ENCODE assay signal across 8 mouse cellular contexts in genomic region chr1:97660687-97661405, GRCm38 (mm10). TPM values are rescaled to one million over a fixed set of nuclear protein-coding genes. Genes with fewer than 3 reads are reported as not detected.
DNase-seq lines count a peak whose midpoint lies in the region; ATAC-seq lines count a peak whose summit lies in the region.

No protein-coding gene starts in this region.

- no peaks in the 10 kb centered on the region for H3K9me3 ChIP-seq in heart, embryonic 14.5 days (ENCODE audit: control insufficient read depth, low read length)
- H3K9me3 ChIP-seq in liver, embryonic 16.5 days (replicated peaks; ENCODE audit: control insufficient read depth, low read length), result no peaks in the 10 kb centered on the region
- H3K9me3 ChIP-seq in neural tube, embryonic 14.5 days (ENCODE audit: control insufficient read depth, low read length), result no peaks in the 10 kb centered on the region

- peak; percentile 84 for ATAC-seq in erythroid progenitor cell, adult 5-6 weeks (replicated peaks; ENCODE audit: low FRiP score, poor library complexity, severe bottlenecking)
- peak; percentile 45 for ATAC-seq in heart, embryonic 14.5 days (ENCODE audit: insufficient number of reproducible peaks, insufficient read depth, low FRiP score, low read depth)
- ATAC-seq in liver, embryonic 16.5 days (ENCODE audit: low read depth), result peak; percentile 90
- peak; percentile 13 for ATAC-seq in neural tube, embryonic 14.5 days (ENCODE audit: low read depth)

- H3K36me3 ChIP-seq in heart, embryonic 14.5 days (ENCODE audit: control insufficient read depth, insufficient read depth, low read length), result no peaks in the 10 kb centered on the region
- H3K36me3 ChIP-seq in liver, embryonic 16.5 days (ENCODE audit: control insufficient read depth, insufficient read depth), result no peaks in the 10 kb centered on the region; the same call in 1 of the 2 replicates
- H3K36me3 ChIP-seq in neural tube, embryonic 14.5 days (ENCODE audit: control insufficient read depth, insufficient read depth, low read length), result no peaks in the 10 kb centered on the region

- peak; percentile 52 to 56 for DNase-seq in CD8-positive naive resting alpha-beta T cell, adult 2 months (ENCODE audit: low read depth in 2 of 2, low spot score in 2 of 2)
- peak; percentile 45 for DNase-seq in brain, embryonic 18.5 days (ENCODE audit: low read depth, low spot score)
- DNase-seq in kidney, postnatal 14 days, result peak; percentile 80
- peak; percentile 70 for DNase-seq in testis, postnatal 10 days (ENCODE audit: low spot score)

- H3K4me1 ChIP-seq in heart, embryonic 14.5 days (ENCODE audit: control insufficient read depth in 2 of 2, insufficient read depth in 2 of 2, low read length in 2 of 2), result peaks cover 0 to 16% of the 10 kb centered on the region in 2 experiments; a peak in 2 of 4 replicates
- peaks cover 26% of the 10 kb centered on the region for H3K4me1 ChIP-seq in liver, embryonic 16.5 days (ENCODE audit: control insufficient read depth, low read depth, low read length)
- H3K4me1 ChIP-seq in neural tube, embryonic 14.5 days (ENCODE audit: control insufficient read depth, insufficient read depth, low read length), result peaks cover 32% of the 10 kb centered on the region

- peak overlapping the region; percentile 86 for H3K9ac ChIP-seq in heart, embryonic 14.5 days (ENCODE audit: low read length)
- H3K9ac ChIP-seq in liver, embryonic 16.5 days (ENCODE audit: low read depth, low read length), result peak overlapping the region; percentile 93
- H3K9ac ChIP-seq in neural tube, embryonic 14.5 days (replicated peaks; ENCODE audit: low read depth, low read length), result peak overlapping the region; percentile 90

- peak overlapping the region; percentile 91 for H3K4me2 ChIP-seq in heart, embryonic 14.5 days (ENCODE audit: low read length)
- H3K4me2 ChIP-seq in liver, embryonic 16.5 days (ENCODE audit: low read depth, low read length), result peak overlapping the region; percentile 90
- peak overlapping the region; percentile 63 for H3K4me2 ChIP-seq in neural tube, embryonic 14.5 days (ENCODE audit: low read depth, low read length)

- WGBS in heart, embryonic 14.5 days, result under 1% methylated on average over 87 of the region's 93 CpGs
- WGBS in liver, embryonic 16.5 days (ENCODE audit: insufficient replicate concordance), result under 1% methylated on average over 81 of the region's 93 CpGs
- under 1% methylated on average over 75 of the region's 93 CpGs for WGBS in neural tube, embryonic 14.5 days

- H3K4me3 ChIP-seq in heart, embryonic 14.5 days (ENCODE audit: control insufficient read depth in 1 of 2, insufficient read depth in 1 of 2, low read depth in 1 of 2, low read length in 2 of 2), result peak overlapping the region; percentile 83 to 97
- peak overlapping the region; percentile 93 for H3K4me3 ChIP-seq in liver, embryonic 16.5 days (ENCODE audit: low read depth, low read length)
- H3K4me3 ChIP-seq in neural tube, embryonic 14.5 days (ENCODE audit: low read depth, low read length), result peak overlapping the region; percentile 98

- no peaks in the 10 kb centered on the region for H3K27me3 ChIP-seq in heart, embryonic 14.5 days (ENCODE audit: control insufficient read depth, insufficient read depth, low read length)
- H3K27me3 ChIP-seq in liver, embryonic 16.5 days (ENCODE audit: control insufficient read depth, insufficient read depth, low read depth, low read length), result no peaks in the 10 kb centered on the region
- H3K27me3 ChIP-seq in neural tube, embryonic 14.5 days (ENCODE audit: control insufficient read depth, insufficient read depth, low read length), result no peaks in the 10 kb centered on the region

- peak overlapping the region; percentile 20 to 85; a peak in 3 of 4 replicates for H3K27ac ChIP-seq in heart, embryonic 14.5 days (replicated peaks in 1 of 2; ENCODE audit: control insufficient read depth in 1 of 2, insufficient read depth in 1 of 2, low read depth in 2 of 2, low read length in 2 of 2)
- H3K27ac ChIP-seq in liver, embryonic 16.5 days (ENCODE audit: low read length), result peak overlapping the region; percentile 97
- H3K27ac ChIP-seq in neural tube, embryonic 14.5 days (ENCODE audit: low read depth, low read length), result peak overlapping the region; percentile 98

RNA-seq across cellular contexts. Expression of gene D1Ertd622e, which starts 1.0 kb away (rescaled TPM):
- 69.6 and 73.5 TPM in 2 replicates for total RNA-seq in erythroid progenitor cell, adult 5-6 weeks (2015; ENCODE audit: low replicate concordance)
- total RNA-seq in erythroid progenitor cell, adult 5-6 weeks (2017; ENCODE audit: low replicate concordance), result 66.3 and 71.0 TPM in 2 replicates
- 7.8 and 10.1 TPM in 2 replicates for polyA plus RNA-seq in heart, embryonic 14.5 days (2014; fragmentation: Nextera tagmentation; extraction: Ambion mirVana)
- polyA plus RNA-seq in liver, embryonic 16.5 days (2015; fragmentation: Nextera tagmentation; extraction: Ambion mirVana), result 43.7 and 51.3 TPM in 2 replicates
- polyA plus RNA-seq in neural tube, embryonic 14.5 days (2014; fragmentation: Nextera tagmentation; extraction: Ambion mirVana), result 62.2 and 66.7 TPM in 2 replicates

Comparison
In these comparisons a context has a peak if more than half of its experiments do, and no peak if none do; other contexts are left out.
1. Peak in every context shown above with its lines: DNase-seq, ATAC-seq, H3K4me3 ChIP-seq and H3K27ac ChIP-seq.
2. ATAC-seq: peak in every context shown above with its lines; median percentile 90 in liver, embryonic 16.5 days; 84 in erythroid progenitor cell, adult 5-6 weeks; 45 in heart, embryonic 14.5 days; 13 in neural tube, embryonic 14.5 days.